Mouse (Mus musculus) monocyte, adult 5-6 weeks (primary cell): ENCODE data around the gene Serpini1. TPM values are rescaled to one million over a fixed set of nuclear protein-coding genes. Genes with fewer than 3 reads are reported as not detected.

Experiments used
- ATAC-seq: fragments of 153-309, 156-312 bp; replicated peaks from 2 replicates; pipeline ENCODE4 v1.8.0; 2017; ENCODE audit warnings: mild to moderate bottlenecking; ENCODE audit not compliant: low TSS enrichment, insufficient number of reproducible peaks, severe bottlenecking, poor library complexity, low FRiP score
- total RNA-seq: library from RNA; stranded (forward); fragments of 200-1000, 200-491, 200-594 nt; gene quantifications from 3 replicates; pipeline ENCODE4 v1.2.3, GENCODE M21; 2017

Serpini1 gene
- 2.4 to 5.8 TPM (median 5.3 TPM) in 3 replicates for total RNA-seq

- ATAC-seq, result peak; percentile 81
Observed at GRCm38 (mm10) chr3:75557292-75557691, at the start of gene Serpini1. TSS of gene Serpini1 (plus strand) at chr3:75557547.

GRCm38 (mm10) chr3:75517631-75518250 is 39.6 kb upstream of the Serpini1 start:
- ATAC-seq, result 0 out of 2 replicates have a peak, but pooled peaks have one; percentile 59

GRCm38 (mm10) chr3:75521314-75521713 is 36.0 kb upstream of the Serpini1 start:
- no peak for ATAC-seq

- ATAC-seq, result no peak
Observed at GRCm38 (mm10) chr3:75522527-75522926, 34.8 kb upstream of the Serpini1 start.

GRCm38 (mm10) chr3:75531074-75531473 is 26.3 kb upstream of the Serpini1 start:
- no peak for ATAC-seq

GRCm38 (mm10) chr3:75534045-75534834 is 23.1 kb upstream of the Serpini1 start:
- no peak for ATAC-seq

- ATAC-seq, result no peak
Observed at GRCm38 (mm10) chr3:75541259-75541658, 16.1 kb upstream of the Serpini1 start.

GRCm38 (mm10) chr3:75542852-75543251 is 14.5 kb upstream of the Serpini1 start:
- ATAC-seq, result no peak

- no peak for ATAC-seq
Observed at GRCm38 (mm10) chr3:75544287-75544686, 13.1 kb upstream of the Serpini1 start.

- no peak for ATAC-seq
Observed at GRCm38 (mm10) chr3:75551248-75551647, 6.1 kb upstream of the Serpini1 start.

- ATAC-seq, result peak; percentile 14; the same call in 1 of the 2 replicates
Observed at GRCm38 (mm10) chr3:75556121-75556694, 1.1 kb upstream of the Serpini1 start.

GRCm38 (mm10) chr3:75556695-75557291 is 554 bp upstream of the Serpini1 start, which contains the start of gene Pdcd10:
TSS of gene Pdcd10 (minus strand) at chr3:75556856.
- ATAC-seq, result peak; percentile 96

- no peak for ATAC-seq
Observed at GRCm38 (mm10) chr3:75574074-75574473, 16.7 kb downstream of the Serpini1 start.

GRCm38 (mm10) chr3:75575582-75575981 is 18.2 kb downstream of the Serpini1 start:
- no peak for ATAC-seq

- no peak for ATAC-seq
Observed at GRCm38 (mm10) chr3:75579352-75579751, 22.0 kb downstream of the Serpini1 start.

- no peak for ATAC-seq
Observed at GRCm38 (mm10) chr3:75583293-75583692, 25.9 kb downstream of the Serpini1 start.

- ATAC-seq, result no peak
Observed at GRCm38 (mm10) chr3:75584898-75585297, 27.6 kb downstream of the Serpini1 start.

- no peak for ATAC-seq
Observed at GRCm38 (mm10) chr3:75611019-75611418, 53.7 kb downstream of the Serpini1 start.

- ATAC-seq, result no peak
Observed at GRCm38 (mm10) chr3:75624627-75625026, 67.3 kb downstream of the Serpini1 start.
